Mouse (Mus musculus) midbrain, embryonic 16.5 days (tissue): ENCODE data around the gene Irx3. TPM values are rescaled to one million over a fixed set of nuclear protein-coding genes. Genes with fewer than 3 reads are reported as not detected.

Experiments
- ATAC-seq: fragments of 200-750 bp; cut with Nextera tagmentation; 2 replicates; pipeline ENCODE4 v1.8.0; 2017; ENCODE audit warnings: moderate TSS enrichment
- H3K27ac ChIP-seq: fragments of 300-500 bp; sonication (generic); 2 replicates; pipeline ENCODE4 v1.5.1; 2014; ENCODE audit warnings: mild to moderate bottlenecking, low read length, mixed read lengths
- H3K27me3 ChIP-seq: fragments of 300-500 bp; sonication (generic); 2 replicates; pipeline ENCODE4 v1.6.1; 2014; ENCODE audit warnings: low read depth, low read length, mixed read lengths; ENCODE audit not compliant: control insufficient read depth, insufficient read depth
- H3K36me3 ChIP-seq: fragments of 300-500 bp; sonication (generic); 2 replicates; pipeline ENCODE4 v1.6.1; 2014; ENCODE audit warnings: mild to moderate bottlenecking, low read length, moderate library complexity, mixed read lengths; ENCODE audit not compliant: control insufficient read depth, insufficient read depth
- H3K4me1 ChIP-seq: fragments of 300-500 bp; sonication (generic); 2 replicates; pipeline ENCODE4 v1.6.1; 2014; ENCODE audit warnings: mild to moderate bottlenecking, low read length, mixed read lengths; ENCODE audit not compliant: control insufficient read depth, insufficient read depth
- H3K4me2 ChIP-seq: fragments of 300-500 bp; sonication (generic); 2 replicates; pipeline ENCODE4 v1.6.1; 2014; ENCODE audit warnings: mild to moderate bottlenecking, low read length, mixed read lengths
- H3K4me3 ChIP-seq: fragments of 300-500 bp; sonication (generic); 2 replicates; pipeline ENCODE4 v1.5.1; 2014; ENCODE audit warnings: low read depth, mild to moderate bottlenecking, low read length, moderate library complexity, mixed read lengths
- H3K9ac ChIP-seq: fragments of 300-500 bp; sonication (generic); 2 replicates; pipeline ENCODE4 v1.6.1; 2014; ENCODE audit warnings: low read depth, low read length, mixed read lengths
- H3K9me3 ChIP-seq: fragments of 300-500 bp; sonication (generic); replicated peaks from 2 replicates; pipeline ENCODE4 v1.6.1; 2014; ENCODE audit warnings: mild to moderate bottlenecking, low read length, mixed read lengths; ENCODE audit not compliant: control insufficient read depth, poor library complexity, severe bottlenecking
- WGBS: fragments of 180-500 bp; shearing (Covaris S2); extraction: QIAGEN DNeasy Blood & Tissue Kit; methylation state at CpG from one replicate; pipeline ENCODE4 v1.1.7; 2014; 5-methylcytosine and 5-hydroxymethylcytosine counted together
- polyA plus RNA-seq: library from polyadenylated mRNA; unstranded; fragments of >200 nt; fragmentation: Nextera tagmentation; extraction: Ambion mirVana; gene quantifications from 2 replicates; pipeline ENCODE4 v1.2.1, GENCODE M21; 2015

Gene Irx3
- 16.2 and 16.9 TPM in 2 replicates for polyA plus RNA-seq

DNA sequence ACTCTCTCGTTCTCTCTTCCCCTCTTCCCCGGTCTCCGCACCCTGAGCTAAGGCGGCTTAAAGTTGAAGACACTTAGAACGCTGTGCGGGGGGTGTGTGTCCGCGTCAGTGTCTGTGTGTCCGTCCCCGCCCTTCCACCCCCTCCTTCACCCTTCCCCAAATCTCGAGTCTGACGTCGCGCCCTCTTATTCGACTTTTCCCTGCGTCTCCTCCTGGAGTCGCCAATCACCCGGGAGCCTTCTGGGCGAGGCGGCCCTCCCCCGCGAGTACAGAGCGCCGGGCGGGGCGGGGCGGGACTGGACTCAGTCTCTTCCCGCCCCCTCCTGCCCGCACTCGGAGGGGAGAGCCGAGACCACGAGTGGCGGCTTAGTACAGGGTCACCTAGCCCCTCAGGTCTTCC lies at the start of gene Irx3:
Gene Irx3 (minus strand): TSS at position 229 of the 400 bp plus-strand sequence.
- ATAC-seq, result peak; percentile 69
- H3K4me3 ChIP-seq, result peak within 1 kb of the TSS; percentile 61

DNA sequence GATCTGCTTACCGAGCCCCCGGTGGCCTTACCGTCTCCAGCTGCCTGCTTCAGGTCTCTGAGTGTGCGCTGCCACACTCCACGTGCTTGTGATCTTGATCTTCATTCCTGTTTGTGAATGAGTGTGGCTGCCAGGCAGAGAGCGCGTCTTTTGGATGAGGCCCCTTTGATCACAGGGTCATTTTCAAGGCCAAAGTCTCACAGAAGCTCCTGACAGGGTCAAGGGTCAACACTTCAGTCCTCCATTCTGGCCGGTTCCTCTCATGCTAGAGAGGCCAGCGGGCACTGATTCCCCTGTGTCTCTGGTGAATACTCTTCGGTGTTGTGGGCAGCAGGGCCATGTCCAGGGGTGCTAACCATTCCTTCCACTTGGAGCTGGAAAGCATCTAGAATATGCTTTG lies 49.5 kb upstream of the Irx3 start:
- no peak for ATAC-seq
- Histone ChIP-seq H3K36me3 (no peaks in the 10 kb centered on the region), H3K4me1 (no peaks in the 10 kb centered on the region), H3K27me3 (no peaks in the 10 kb centered on the region), H3K9ac (no peak overlapping the region), H3K4me2 (no peak overlapping the region), H3K9me3 (no peaks in the 10 kb centered on the region), H3K27ac (no peak overlapping the region), H3K4me3 (no peak overlapping the region)
- 74% methylated on average over 10 of the region's 10 CpGs for WGBS

More for the DNA sequence above, at the start of gene Irx3:
- peaks cover 35% of the 10 kb centered on the region for H3K4me1 ChIP-seq
- peaks cover 12% of the 10 kb centered on the region for H3K27me3 ChIP-seq
- peak within 1 kb of the TSS; percentile 84 for H3K4me2 ChIP-seq
- no peaks in the 10 kb centered on the region for H3K36me3 ChIP-seq
- peak within 1 kb of the TSS; percentile 83 for H3K9ac ChIP-seq
- peak within 1 kb of the TSS; percentile 91 for H3K27ac ChIP-seq
- H3K9me3 ChIP-seq, result no peaks in the 10 kb centered on the region
- WGBS, result under 1% methylated on average over 31 of the region's 33 CpGs

GRCm38 (mm10) chr8:91849984-91850383 lies 48.1 kb upstream of the Irx3 start:
- Histone ChIP-seq H3K9ac (no peak overlapping the region), H3K4me3 (no peak overlapping the region), H3K27ac (no peak overlapping the region), H3K27me3 (no peaks in the 10 kb centered on the region; the same call in 1 of the 2 replicates), H3K4me2 (no peak overlapping the region), H3K4me1 (no peaks in the 10 kb centered on the region), H3K9me3 (no peaks in the 10 kb centered on the region), H3K36me3 (no peaks in the 10 kb centered on the region)
- no peak for ATAC-seq
- WGBS, result 93% methylated on average over 6 of the region's 6 CpGs

- no peak for ATAC-seq
- Histone ChIP-seq H3K9me3 (no peaks in the 10 kb centered on the region), H3K27ac (no peak overlapping the region), H3K4me3 (no peak overlapping the region), H3K4me1 (no peaks in the 10 kb centered on the region), H3K36me3 (no peaks in the 10 kb centered on the region), H3K27me3 (no peaks in the 10 kb centered on the region; the same call in 1 of the 2 replicates), H3K4me2 (no peak overlapping the region), H3K9ac (no peak overlapping the region)
- 87% methylated on average over 8 of the region's 8 CpGs for whole genome bisulfite sequencing
Measured at GRCm38 (mm10) chr8:91849529-91849928, 47.7 kb upstream of the Irx3 start.

GRCm38 (mm10) chr8:91845641-91846040 lies 43.8 kb upstream of the Irx3 start:
- H3K4me2 ChIP-seq, result no peak overlapping the region
- H3K27ac ChIP-seq, result no peak overlapping the region
- H3K9ac ChIP-seq, result no peak overlapping the region
- ATAC-seq, result no peak
- H3K27me3 ChIP-seq, result no peaks in the 10 kb centered on the region; the same call in 1 of the 2 replicates
- H3K36me3 ChIP-seq, result no peaks in the 10 kb centered on the region
- H3K4me1 ChIP-seq, result no peaks in the 10 kb centered on the region
- WGBS, result 95% methylated on average over 3 of the region's 3 CpGs
- no peaks in the 10 kb centered on the region for H3K9me3 ChIP-seq
- H3K4me3 ChIP-seq, result no peak overlapping the region

GRCm38 (mm10) chr8:91837131-91837530 lies 35.3 kb upstream of the Irx3 start:
- H3K4me1 ChIP-seq, result no peaks in the 10 kb centered on the region
- no peak overlapping the region for H3K4me3 ChIP-seq
- H3K27me3 ChIP-seq, result no peaks in the 10 kb centered on the region
- ATAC-seq, result no peak
- no peak overlapping the region for H3K27ac ChIP-seq
- no peaks in the 10 kb centered on the region for H3K36me3 ChIP-seq
- H3K4me2 ChIP-seq, result no peak overlapping the region
- no peak overlapping the region for H3K9ac ChIP-seq
- no peaks in the 10 kb centered on the region for H3K9me3 ChIP-seq
- WGBS, result 65% methylated on average over 1 of the region's 1 CpGs

DNA sequence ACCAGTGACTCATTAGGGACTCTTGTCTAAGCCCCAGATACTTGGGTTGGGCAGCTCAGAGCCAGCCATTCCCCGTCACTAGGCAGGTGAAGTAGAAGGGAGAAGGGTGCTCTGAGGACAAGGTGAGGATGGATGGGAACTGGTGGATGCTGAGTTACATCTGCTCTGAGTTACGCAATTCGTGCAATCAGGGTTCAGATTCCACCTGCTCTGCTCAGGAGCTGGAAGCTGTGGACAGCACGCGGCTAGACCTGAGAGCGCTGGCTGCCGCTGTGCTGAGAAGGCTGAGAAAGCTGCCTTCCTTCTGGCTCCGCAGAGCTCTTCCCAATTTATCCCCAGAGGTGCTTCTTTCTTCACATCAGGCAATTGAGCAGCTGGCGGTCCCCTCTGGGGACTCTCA lies 34.8 kb upstream of the Irx3 start:
- H3K4me3 ChIP-seq, result no peak overlapping the region
- no peaks in the 10 kb centered on the region for H3K27me3 ChIP-seq
- no peak overlapping the region for H3K9ac ChIP-seq
- no peaks in the 10 kb centered on the region; the same call in 1 of the 2 replicates for H3K4me1 ChIP-seq
- no peaks in the 10 kb centered on the region for H3K36me3 ChIP-seq
- H3K4me2 ChIP-seq, result no peak overlapping the region
- WGBS, result 67% methylated on average over 9 of the region's 9 CpGs
- no peak for ATAC-seq
- H3K9me3 ChIP-seq, result no peaks in the 10 kb centered on the region
- no peak overlapping the region for H3K27ac ChIP-seq

DNA sequence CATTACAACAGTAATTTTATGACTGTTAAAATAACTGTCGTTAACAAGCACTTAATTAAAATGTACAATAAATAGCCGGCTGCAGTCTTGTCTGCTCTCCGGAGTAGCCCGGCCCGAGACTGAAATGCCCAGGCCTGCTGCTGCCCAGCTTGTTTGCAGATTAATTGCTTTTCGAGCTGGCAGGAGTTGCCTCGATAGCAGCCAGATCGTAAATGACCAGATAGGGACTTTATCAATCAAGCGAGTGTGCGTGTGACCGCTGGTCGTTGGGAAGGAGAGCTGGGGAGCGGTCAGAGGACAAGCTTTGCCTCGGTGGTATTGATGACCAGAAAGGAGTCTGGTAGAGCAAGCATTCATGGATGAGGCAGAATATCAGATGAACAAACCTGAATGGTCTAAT lies 25.8 kb upstream of the Irx3 start:
- ATAC-seq, result no peak
- no peak overlapping the region for H3K27ac ChIP-seq

GRCm38 (mm10) chr8:91827192-91827591 lies 25.3 kb upstream of the Irx3 start:
- no peak overlapping the region for H3K4me3 ChIP-seq
- no peak overlapping the region for H3K27ac ChIP-seq
- H3K4me1 ChIP-seq, result no peaks in the 10 kb centered on the region; the same call in 1 of the 2 replicates
- H3K9ac ChIP-seq, result no peak overlapping the region
- no peak overlapping the region for H3K4me2 ChIP-seq
- no peaks in the 10 kb centered on the region for H3K9me3 ChIP-seq
- no peak for ATAC-seq
- 73% methylated on average over 9 of the region's 9 CpGs for WGBS
- no peaks in the 10 kb centered on the region; the same call in none of the 2 replicates for H3K27me3 ChIP-seq
- no peaks in the 10 kb centered on the region for H3K36me3 ChIP-seq

More for the DNA sequence above, 25.8 kb upstream of the Irx3 start:
- Histone ChIP-seq H3K9me3 (no peaks in the 10 kb centered on the region), H3K27me3 (no peaks in the 10 kb centered on the region; the same call in none of the 2 replicates), H3K4me1 (no peaks in the 10 kb centered on the region; the same call in 1 of the 2 replicates), H3K4me3 (no peak overlapping the region), H3K4me2 (no peak overlapping the region), H3K36me3 (no peaks in the 10 kb centered on the region), H3K9ac (no peak overlapping the region)
- WGBS, result 61% methylated on average over 14 of the region's 14 CpGs
